Mouse (Mus musculus) midbrain, embryonic 11.5 days (tissue): ENCODE results near the gene Bckdk. TPM values are rescaled to one million over a fixed set of nuclear protein-coding genes. Genes with fewer than 3 reads are reported as not detected.
A peak's percentile ranks its signal among the peaks of the same experiment; 100 is the strongest.

Experiments used
- ATAC-seq: fragments of 200-750 bp; cut with Nextera tagmentation; 2 replicates; pipeline ENCODE4 v1.8.0; 2017; ENCODE audit warnings: moderate TSS enrichment, moderate library complexity; ENCODE audit not compliant: low FRiP score
- DNase-seq: peaks from one replicate; pipeline ENCODE4 v3.0.0; 2015; ENCODE audit warnings: low spot score; ENCODE audit errors: missing footprints
- H3K27ac ChIP-seq: fragments of 300-500 bp; sonication (generic); 2 replicates; pipeline ENCODE4 v1.5.1; 2014; ENCODE audit warnings: low read depth, low read length
- H3K27me3 ChIP-seq: fragments of 300-500 bp; sonication (generic); 2 replicates; pipeline ENCODE4 v1.6.1; 2014; ENCODE audit warnings: mild to moderate bottlenecking, low read length, moderate library complexity, mixed read lengths; ENCODE audit not compliant: control insufficient read depth, insufficient read depth
- H3K36me3 ChIP-seq: fragments of 300-500 bp; sonication (generic); 2 replicates; pipeline ENCODE4 v1.6.1; 2014; ENCODE audit warnings: mild to moderate bottlenecking, low read length, moderate library complexity, mixed read lengths; ENCODE audit not compliant: control insufficient read depth, insufficient read depth
- H3K4me1 ChIP-seq: fragments of 300-500 bp; sonication (generic); 2 replicates; pipeline ENCODE4 v1.6.1; 2014; ENCODE audit warnings: low read length; ENCODE audit not compliant: control insufficient read depth, insufficient read depth
- H3K4me2 ChIP-seq: fragments of 300-500 bp; sonication (generic); 2 replicates; pipeline ENCODE4 v1.6.1; 2014; ENCODE audit warnings: mild to moderate bottlenecking, moderate library complexity
- H3K4me3 ChIP-seq: fragments of 300-500 bp; sonication (generic); 2 replicates; pipeline ENCODE4 v1.5.1; 2014; ENCODE audit warnings: low read depth, low read length
- H3K9ac ChIP-seq: fragments of 300-500 bp; sonication (generic); 2 replicates; pipeline ENCODE4 v1.6.1; 2014; ENCODE audit warnings: low read length
- H3K9me3 ChIP-seq: fragments of 300-500 bp; sonication (generic); 2 replicates; pipeline ENCODE4 v1.6.1; 2016; ENCODE audit warnings: low read length; ENCODE audit not compliant: control insufficient read depth
- WGBS: fragments of 180-500 bp; shearing (Covaris S2); extraction: QIAGEN DNeasy Blood & Tissue Kit; methylation state at CpG from one replicate; pipeline ENCODE4 v1.1.7; 2014; 5-methylcytosine and 5-hydroxymethylcytosine counted together
- polyA plus RNA-seq: library from polyadenylated mRNA; unstranded; fragments of >200 nt; fragmentation: Nextera tagmentation; extraction: Ambion mirVana; gene quantifications from 2 replicates; pipeline ENCODE4 v1.2.1, GENCODE M21; 2014

Bckdk gene
- polyA plus RNA-seq, 1 experiment from 2014 or later: 107 TPM

- 93% methylated on average over 12 of the region's 12 CpGs for WGBS
These were observed 4.1 kb downstream of the Bckdk start for GRCm38 (mm10) chr7:127907939-127908338.

GRCm38 (mm10) chr7:127908656-127909055 is 4.8 kb downstream of the Bckdk start:
- 90% methylated on average over 4 of the region's 4 CpGs for WGBS
- peaks cover 12% of the 10 kb centered on the region; the same call in 1 of the 2 replicates for H3K36me3 ChIP-seq

More at GRCm38 (mm10) chr7:127907939-127908338, 4.1 kb downstream of the Bckdk start:
- H3K27me3 ChIP-seq: no peaks in the 10 kb centered on the region
- no peak overlapping the region for H3K4me2 ChIP-seq
- H3K9ac ChIP-seq: no peak overlapping the region
- peaks cover 12% of the 10 kb centered on the region; the same call in 1 of the 2 replicates for H3K36me3 ChIP-seq
- DNase-seq (no peak), ATAC-seq (no peak)
- H3K4me1 ChIP-seq: peaks cover 8% of the 10 kb centered on the region
- no peak overlapping the region for H3K4me3 ChIP-seq
- H3K27ac ChIP-seq: no peak overlapping the region
- H3K9me3 ChIP-seq: no peaks in the 10 kb centered on the region

GRCm38 (mm10) chr7:127912190-127912871 is 8.4 kb downstream of the Bckdk start, which contains the start of gene Kat8:
TSS of gene Kat8 (plus strand) at chr7:127912516.
- WGBS: under 1% methylated on average over 40 of the region's 40 CpGs
- peak; percentile 93 for ATAC-seq
- peak within 1 kb of the TSS; percentile 54 for H3K27ac ChIP-seq

More at GRCm38 (mm10) chr7:127908656-127909055, 4.8 kb downstream of the Bckdk start:
- H3K4me1 ChIP-seq: peaks cover 11% of the 10 kb centered on the region
- no peaks in the 10 kb centered on the region for H3K9me3 ChIP-seq
- ATAC-seq (no peak), DNase-seq (no peak)
- no peaks in the 10 kb centered on the region for H3K27me3 ChIP-seq
- H3K9ac ChIP-seq: no peak overlapping the region
- no peak overlapping the region for H3K4me3 ChIP-seq
- no peak overlapping the region for H3K27ac ChIP-seq
- H3K4me2 ChIP-seq: no peak overlapping the region

GRCm38 (mm10) chr7:127912938-127913337 is 9.1 kb downstream of the Bckdk start:
- DNase-seq (no peak), ATAC-seq (no peak)
- Histone ChIP-seq H3K9ac (peak overlapping the region; percentile 83), H3K4me3 (peak overlapping the region; percentile 97), H3K27me3 (no peaks in the 10 kb centered on the region), H3K27ac (no peak overlapping the region), H3K4me1 (peaks cover 6% of the 10 kb centered on the region), H3K36me3 (peaks cover 9% of the 10 kb centered on the region), H3K9me3 (no peaks in the 10 kb centered on the region), H3K4me2 (peak overlapping the region; percentile 75)
- 35% methylated on average over 4 of the region's 4 CpGs for WGBS

More at GRCm38 (mm10) chr7:127912190-127912871, 8.4 kb downstream of the Bckdk start, which contains the start of gene Kat8:
- Histone ChIP-seq H3K4me2 (peak within 1 kb of the TSS; percentile 75), H3K4me3 (peak within 1 kb of the TSS; percentile 97), H3K4me1 (peaks cover 6% of the 10 kb centered on the region), H3K27me3 (no peaks in the 10 kb centered on the region), H3K9me3 (no peaks in the 10 kb centered on the region), H3K36me3 (peaks cover 11% of the 10 kb centered on the region), H3K9ac (peak within 1 kb of the TSS; percentile 83)
- peak; percentile 98 for DNase-seq

GRCm38 (mm10) chr7:127915293-127915692 is 11.4 kb downstream of the Bckdk start:
- ATAC-seq: no peak
- Histone ChIP-seq H3K36me3 (peaks cover 5% of the 10 kb centered on the region; the same call in 1 of the 2 replicates), H3K27me3 (no peaks in the 10 kb centered on the region), H3K9me3 (no peaks in the 10 kb centered on the region), H3K4me1 (peaks cover 6% of the 10 kb centered on the region), H3K4me3 (no peak overlapping the region), H3K4me2 (no peak overlapping the region), H3K9ac (no peak overlapping the region), H3K27ac (no peak overlapping the region)
- DNase-seq: no peak
- WGBS: 89% methylated on average over 12 of the region's 12 CpGs

- Histone ChIP-seq H3K27ac (no peak overlapping the region), H3K36me3 (peaks cover 5% of the 10 kb centered on the region; the same call in 1 of the 2 replicates), H3K4me3 (no peak overlapping the region), H3K4me2 (no peak overlapping the region), H3K27me3 (no peaks in the 10 kb centered on the region), H3K9ac (no peak overlapping the region), H3K9me3 (no peaks in the 10 kb centered on the region), H3K4me1 (peaks cover under 1% of the 10 kb centered on the region)
- DNase-seq: peak; percentile 88
- no peak for ATAC-seq
- 64% methylated on average over 3 of the region's 3 CpGs for WGBS
These were observed 14.3 kb downstream of the Bckdk start for GRCm38 (mm10) chr7:127918203-127918602.

GRCm38 (mm10) chr7:127919290-127919689 is 15.4 kb downstream of the Bckdk start:
- Histone ChIP-seq H3K4me3 (no peak overlapping the region), H3K27ac (no peak overlapping the region), H3K4me2 (no peak overlapping the region), H3K9me3 (no peaks in the 10 kb centered on the region), H3K9ac (no peak overlapping the region), H3K27me3 (no peaks in the 10 kb centered on the region), H3K36me3 (peaks cover 5% of the 10 kb centered on the region), H3K4me1 (no peaks in the 10 kb centered on the region)
- ATAC-seq (no peak), DNase-seq (no peak)
- WGBS: 72% methylated on average over 7 of the region's 7 CpGs

GRCm38 (mm10) chr7:127921516-127921915 is 17.6 kb downstream of the Bckdk start:
- H3K4me2 ChIP-seq: no peak overlapping the region
- H3K9ac ChIP-seq: no peak overlapping the region
- H3K27ac ChIP-seq: no peak overlapping the region
- peaks cover 3% of the 10 kb centered on the region; the same call in 1 of the 2 replicates for H3K36me3 ChIP-seq
- WGBS: 62% methylated on average over 7 of the region's 8 CpGs
- H3K9me3 ChIP-seq: no peaks in the 10 kb centered on the region
- ATAC-seq (no peak), DNase-seq (no peak)
- no peaks in the 10 kb centered on the region for H3K4me1 ChIP-seq
- no peaks in the 10 kb centered on the region for H3K27me3 ChIP-seq
- no peak overlapping the region for H3K4me3 ChIP-seq

GRCm38 (mm10) chr7:127922451-127923275 is 18.8 kb downstream of the Bckdk start:
- 86% methylated on average over 6 of the region's 6 CpGs for WGBS
- no peak overlapping the region for H3K4me2 ChIP-seq

More at GRCm38 (mm10) chr7:127922451-127923275, 18.8 kb downstream of the Bckdk start:
- Histone ChIP-seq H3K9ac (no peak overlapping the region), H3K27me3 (no peaks in the 10 kb centered on the region), H3K36me3 (peaks cover 3% of the 10 kb centered on the region; the same call in 1 of the 2 replicates), H3K27ac (no peak overlapping the region), H3K4me1 (no peaks in the 10 kb centered on the region), H3K4me3 (no peak overlapping the region), H3K9me3 (no peaks in the 10 kb centered on the region)
- ATAC-seq (no peak), DNase-seq (no peak)
